Mouse (Mus musculus) liver (tissue): ENCODE measurements around the gene Slc9b2.
A peak's percentile ranks its signal among the peaks of the same experiment; 100 is the strongest.

Source experiments
- DNase-seq: peaks from one replicate; pipeline ENCODE4 v3.0.0-alpha.2; 2020; ENCODE audit warnings: mixed read lengths

Slc9b2 gene

GRCm38 (mm10) chr3:135313727-135314126 is 6.2 kb downstream of the Slc9b2 start:
- DNase-seq, result no peak

- DNase-seq, result no peak
Measured at GRCm38 (mm10) chr3:135314811-135315210, 7.3 kb downstream of the Slc9b2 start.

GRCm38 (mm10) chr3:135315720-135316425 is 8.4 kb downstream of the Slc9b2 start:
- DNase-seq, result no peak

GRCm38 (mm10) chr3:135318331-135318730 is 10.8 kb downstream of the Slc9b2 start:
- no peak for DNase-seq

GRCm38 (mm10) chr3:135324354-135324753 is 16.9 kb downstream of the Slc9b2 start:
- no peak for DNase-seq

- DNase-seq, result no peak
Measured at GRCm38 (mm10) chr3:135327176-135327575, 19.7 kb downstream of the Slc9b2 start.

- peak; percentile 38 for DNase-seq
Measured at GRCm38 (mm10) chr3:135327601-135328000, 20.1 kb downstream of the Slc9b2 start.

GRCm38 (mm10) chr3:135328560-135328959 is 21.1 kb downstream of the Slc9b2 start:
- DNase-seq, result peak; percentile 67

GRCm38 (mm10) chr3:135332691-135333090 is 25.2 kb downstream of the Slc9b2 start:
- DNase-seq, result no peak

- no peak for DNase-seq
Measured at GRCm38 (mm10) chr3:135333763-135334162, 26.3 kb downstream of the Slc9b2 start.

- no peak for DNase-seq
Measured at GRCm38 (mm10) chr3:135347739-135348264, 40.3 kb downstream of the Slc9b2 start, which contains the start of gene Slc9b1. Slc9b1 (plus strand) TSS chr3:135348029.

GRCm38 (mm10) chr3:135349022-135349421 is 41.5 kb downstream of the Slc9b2 start:
- DNase-seq, result no peak

GRCm38 (mm10) chr3:135351857-135352256 is 44.4 kb downstream of the Slc9b2 start:
- DNase-seq, result no peak

GRCm38 (mm10) chr3:135357394-135357793 is 49.9 kb downstream of the Slc9b2 start:
- no peak for DNase-seq

GRCm38 (mm10) chr3:135375836-135376235 is 68.3 kb downstream of the Slc9b2 start:
- no peak for DNase-seq

- DNase-seq, result no peak
Measured at GRCm38 (mm10) chr3:135377445-135377844, 69.9 kb downstream of the Slc9b2 start.

GRCm38 (mm10) chr3:135379868-135380267 is 72.4 kb downstream of the Slc9b2 start:
- DNase-seq, result no peak

GRCm38 (mm10) chr3:135393186-135393585 is 85.7 kb downstream of the Slc9b2 start:
- DNase-seq, result no peak
